Mouse (Mus musculus) heart, postnatal 14 days (tissue): ENCODE results near the gene AI413582. TPM values are rescaled to one million over a fixed set of nuclear protein-coding genes. Genes with fewer than 3 reads are reported as not detected.

Experiments used
- DNase-seq, 2 experiments: peaks; one replicate each; pipeline ENCODE4 v3.0.0; 2021 to 2022
- intact Hi-C: fragments of 180-260 bp; cut with DNase I; formaldehyde crosslinking; loops from one replicate; pipeline ENCODE4 v1.15.1; 2025
- total RNA-seq, 2 experiments: library from RNA; stranded (reverse); gene quantifications; 2 replicates each; pipeline ENCODE4 v1.2.3; 2021

AI413582 gene
- total RNA-seq, 2 experiments from 2014 or later, result 10.0 to 10.4 TPM

- intact Hi-C loops, result no loop called here
- no peak for DNase-seq
Measured at GRCm38 (mm10) chr17:27583185-27583894, 17.8 kb upstream of the AI413582 start.

- intact Hi-C loops, result no loop called here
- DNase-seq, result no peak
Measured at GRCm38 (mm10) chr17:27580392-27581068, 15.0 kb upstream of the AI413582 start.

- intact Hi-C loops, result no loop called here
- no peak for DNase-seq
Measured at GRCm38 (mm10) chr17:27579816-27580215, 14.3 kb upstream of the AI413582 start.

GRCm38 (mm10) chr17:27578487-27578886, 12.9 kb upstream of the AI413582 start:
- intact Hi-C loops, result no loop called here
- DNase-seq, result no peak

- intact Hi-C loops, result no loop called here
- no peak for DNase-seq
Measured at GRCm38 (mm10) chr17:27577468-27577867, 11.9 kb upstream of the AI413582 start.

GRCm38 (mm10) chr17:27576056-27576455, 10.5 kb upstream of the AI413582 start:
- intact Hi-C loops, result no loop called here
- no peak for DNase-seq

- DNase-seq, result no peak
- intact Hi-C loops, result no loop called here
Measured at GRCm38 (mm10) chr17:27575116-27575776, 9.7 kb upstream of the AI413582 start.

GRCm38 (mm10) chr17:27574470-27575115, 9.0 kb upstream of the AI413582 start:
- peak; percentile 86 to 90 for DNase-seq

GRCm38 (mm10) chr17:27573772-27574320, 8.3 kb upstream of the AI413582 start:
- intact Hi-C loops, result no loop called here
- DNase-seq, result no peak

More at GRCm38 (mm10) chr17:27574470-27575115, 9.0 kb upstream of the AI413582 start:
- intact Hi-C loops, result no loop called here

GRCm38 (mm10) chr17:27571315-27571714, 5.8 kb upstream of the AI413582 start:
- intact Hi-C loops, result no loop called here
- DNase-seq, result no peak

- no peak for DNase-seq
- intact Hi-C loops, result loop anchor here (10.0 kb wide), 1 partner anchor 197 kb away; no protein-coding TSS in a partner anchor
Measured at GRCm38 (mm10) chr17:27568228-27568627, 2.7 kb upstream of the AI413582 start.

GRCm38 (mm10) chr17:27565942-27566267, 349 bp upstream of the AI413582 start:
- intact Hi-C loops, result loop anchor here (2.0 to 10.0 kb wide), 2 partner anchors 65 to 199 kb away; no protein-coding TSS in a partner anchor

GRCm38 (mm10) chr17:27564391-27565162, 979 bp downstream of the AI413582 start:
- intact Hi-C loops, result loop anchor here (2.0 to 10.0 kb wide), 2 partner anchors 66 to 200 kb away; no protein-coding TSS in a partner anchor
- DNase-seq, result no peak

More at GRCm38 (mm10) chr17:27565942-27566267, 349 bp upstream of the AI413582 start:
- no peak for DNase-seq

GRCm38 (mm10) chr17:27563771-27564244, 1.7 kb downstream of the AI413582 start:
- intact Hi-C loops, result loop anchor here (2.0 to 10.0 kb wide), 2 partner anchors 67 to 201 kb away; no protein-coding TSS in a partner anchor
- DNase-seq, result no peak

- intact Hi-C loops, result loop anchor here (10.0 kb wide), 1 partner anchor 203 kb away; no protein-coding TSS in a partner anchor
- DNase-seq, result no peak
Measured at GRCm38 (mm10) chr17:27561809-27562526, 3.6 kb downstream of the AI413582 start.

- intact Hi-C loops, result loop anchor here (10.0 kb wide), 1 partner anchor 204 kb away; no protein-coding TSS in a partner anchor
- no peak for DNase-seq
Measured at GRCm38 (mm10) chr17:27560926-27561480, 4.6 kb downstream of the AI413582 start.

- DNase-seq, result no peak
- intact Hi-C loops, result no loop called here
Measured at GRCm38 (mm10) chr17:27559596-27559995, 6.0 kb downstream of the AI413582 start.

- DNase-seq, result no peak
- intact Hi-C loops, result no loop called here
Measured at GRCm38 (mm10) chr17:27558845-27559244, 6.7 kb downstream of the AI413582 start.
